Mouse (Mus musculus) retina, adult 2 months (tissue): ENCODE measurements around the gene Pim2.
"Not testable (repeated sequence)": the region's sequence is repeated elsewhere in the genome, so short reads cannot be mapped to it uniquely, and the experiment has no call there.

Source experiments
- DNase-seq: peaks from one replicate; pipeline ENCODE4 v3.0.0-alpha.2; 2012; ENCODE audit warnings: low read depth, low spot score

Pim2 gene

DNA sequence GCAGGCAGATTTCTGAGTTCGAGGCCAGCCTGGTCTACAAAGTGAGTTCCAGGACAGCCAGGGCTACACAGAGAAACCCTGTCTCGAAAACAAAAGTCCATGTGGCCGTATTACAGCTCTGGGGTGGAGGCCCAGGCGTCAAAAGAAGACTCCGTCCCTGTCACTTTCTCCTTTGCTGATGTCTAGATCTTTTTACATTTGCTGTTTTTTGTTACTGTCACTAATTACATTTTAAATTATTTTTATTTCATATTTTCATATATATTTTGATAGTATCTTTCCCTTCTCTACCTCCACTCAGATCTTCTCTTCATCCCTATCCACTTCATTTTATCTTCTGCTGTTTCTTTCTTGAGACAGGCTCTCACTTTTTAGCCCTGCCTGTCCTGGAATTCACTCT, 29.7 kb downstream of the Pim2 start, which contains the start of gene Gm10491:
Gm10491 (minus strand) TSS at position 101 of the 400 bp plus-strand sequence.
- no peak for DNase-seq

DNA sequence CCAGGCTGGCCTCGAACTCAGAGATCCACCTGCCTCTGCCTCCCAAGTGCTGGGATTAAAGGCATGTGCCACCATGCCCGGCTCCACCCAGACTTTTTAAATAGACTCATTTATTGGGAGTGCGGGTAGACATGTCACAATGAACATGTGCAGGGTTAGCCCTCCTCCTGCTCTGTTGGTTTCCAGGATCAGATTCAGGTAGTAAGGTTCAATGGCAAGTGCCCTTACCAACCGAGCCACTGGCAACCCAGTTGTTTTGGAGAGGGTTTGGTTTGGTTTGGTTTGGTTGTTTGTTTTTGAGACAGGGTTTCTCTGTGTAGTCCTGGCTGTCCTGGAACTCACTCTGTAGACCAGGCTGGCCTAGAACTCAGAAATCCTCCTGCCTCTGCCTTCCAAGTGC, 31.2 kb downstream of the Pim2 start, which contains the start of gene Gm10490:
Gm10490 (plus strand) TSS at position 301 of the 400 bp plus-strand sequence.
- DNase-seq = not testable (repeated sequence)

DNA sequence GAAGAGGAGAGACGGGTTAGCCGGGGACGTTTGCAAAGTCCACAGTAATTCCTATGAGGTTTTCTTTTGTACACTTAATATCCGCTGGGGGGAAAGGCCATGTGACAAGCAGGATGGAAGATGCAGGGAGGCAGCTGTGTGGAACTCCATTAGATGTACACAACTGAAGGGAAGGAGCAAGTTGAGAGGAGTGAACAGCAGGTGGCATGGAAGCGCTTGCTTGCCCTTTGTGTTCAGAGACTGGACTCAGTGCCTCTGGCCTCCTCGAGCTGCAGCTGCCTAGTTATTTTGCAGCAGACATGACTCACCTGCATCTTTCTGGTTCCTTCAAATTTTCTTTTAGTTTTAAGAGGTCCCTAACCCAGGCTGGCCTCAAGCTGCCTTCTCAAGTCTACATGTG, 32.4 kb downstream of the Pim2 start:
- DNase-seq = no peak

DNA sequence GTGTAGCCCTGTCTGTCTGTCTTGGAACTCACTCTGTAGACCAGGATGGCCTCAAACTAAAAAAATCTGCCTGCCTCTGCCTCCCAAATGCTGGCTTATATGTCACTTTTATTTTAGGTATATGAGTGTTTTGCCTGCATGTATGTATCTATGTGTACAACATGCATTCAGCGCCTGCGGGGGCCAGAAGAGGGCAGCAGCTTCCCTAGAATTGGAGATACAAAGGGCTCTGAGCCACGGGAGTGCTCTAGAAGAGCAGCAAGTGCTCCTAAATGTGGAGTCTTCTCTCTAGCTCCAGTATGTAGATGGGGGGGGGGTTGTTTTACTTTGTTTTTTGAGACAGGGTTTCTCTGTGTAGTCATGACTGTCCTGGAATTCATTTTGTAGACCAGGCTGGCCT, 37.6 kb downstream of the Pim2 start:
- not testable (repeated sequence) for DNase-seq

DNA sequence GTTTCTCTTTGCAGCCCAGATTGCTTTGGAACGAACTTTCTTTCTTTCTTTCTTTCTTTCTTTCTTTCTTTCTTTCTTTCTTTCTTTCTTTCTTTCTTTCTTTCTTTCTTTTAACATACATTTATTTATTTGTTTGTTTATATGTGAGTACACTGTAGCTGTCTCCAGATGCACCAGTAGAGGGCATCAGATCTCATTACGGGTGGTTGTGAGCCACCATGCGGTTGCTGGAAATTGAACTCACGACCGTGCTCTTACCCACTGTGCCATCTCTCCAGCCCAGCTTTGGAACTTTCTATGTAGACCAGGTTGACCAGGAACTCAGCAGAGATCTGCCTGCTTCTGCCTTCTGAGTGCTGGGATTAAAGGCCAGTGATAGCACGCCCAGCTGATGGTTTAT, 39.9 kb downstream of the Pim2 start:
- DNase-seq = not testable (repeated sequence)

DNA sequence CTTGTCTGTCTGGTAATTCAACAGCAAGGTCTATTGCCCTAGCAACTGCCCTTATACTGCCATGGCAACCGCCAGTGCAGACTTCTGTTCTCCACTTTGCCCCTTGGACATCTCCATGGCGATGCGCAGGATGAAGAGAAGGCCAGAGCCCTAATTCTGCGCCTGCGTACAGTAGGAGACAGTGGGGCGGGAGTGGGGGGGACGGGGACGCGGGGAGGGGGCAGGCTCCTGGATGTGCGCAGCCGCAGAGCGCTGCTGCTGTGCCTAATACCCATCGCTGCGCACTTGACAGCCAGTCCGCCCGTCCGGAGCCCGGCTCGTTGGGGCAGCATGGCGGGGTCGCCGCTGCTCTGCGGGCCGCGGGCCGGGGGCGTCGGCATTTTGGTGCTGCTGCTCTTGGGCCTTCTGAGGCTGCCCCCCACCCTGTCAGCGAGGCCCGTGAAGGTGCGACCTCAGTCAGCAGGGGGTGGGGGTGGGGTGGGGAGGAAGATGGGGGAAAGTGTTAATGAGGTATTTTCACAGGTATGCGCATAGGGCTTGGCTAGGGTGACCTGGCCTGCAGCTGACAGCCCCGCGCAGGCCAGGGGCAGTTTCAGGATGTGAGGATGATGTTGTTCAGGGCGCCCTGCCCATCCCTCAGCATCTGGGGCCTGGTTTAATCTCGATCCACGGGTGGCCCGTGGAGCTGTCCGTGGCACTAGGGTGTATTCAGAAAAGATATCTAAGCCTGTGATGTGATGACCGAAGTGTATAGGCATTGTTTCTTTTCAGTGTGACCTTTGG, 41.7 kb downstream of the Pim2 start, which contains the start of gene Pcsk1n:
Pcsk1n (plus strand) TSS at position 222 of the 783 bp plus-strand sequence.
- DNase-seq = peak; percentile 62

DNA sequence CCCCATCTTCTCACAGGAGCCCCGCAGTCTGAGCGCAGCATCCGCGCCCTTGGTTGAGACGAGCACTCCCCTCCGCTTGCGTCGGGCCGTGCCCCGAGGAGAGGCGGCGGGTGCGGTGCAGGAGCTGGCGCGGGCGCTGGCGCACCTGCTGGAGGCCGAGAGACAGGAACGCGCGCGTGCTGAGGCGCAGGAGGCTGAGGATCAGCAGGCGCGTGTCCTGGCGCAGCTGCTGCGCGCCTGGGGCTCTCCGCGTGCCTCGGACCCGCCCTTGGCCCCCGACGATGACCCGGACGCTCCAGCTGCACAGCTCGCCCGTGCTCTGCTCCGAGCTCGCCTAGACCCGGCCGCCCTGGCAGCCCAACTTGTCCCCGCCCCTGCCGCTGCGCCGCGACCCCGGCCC, 44.0 kb downstream of the Pim2 start:
- no peak for DNase-seq

DNA sequence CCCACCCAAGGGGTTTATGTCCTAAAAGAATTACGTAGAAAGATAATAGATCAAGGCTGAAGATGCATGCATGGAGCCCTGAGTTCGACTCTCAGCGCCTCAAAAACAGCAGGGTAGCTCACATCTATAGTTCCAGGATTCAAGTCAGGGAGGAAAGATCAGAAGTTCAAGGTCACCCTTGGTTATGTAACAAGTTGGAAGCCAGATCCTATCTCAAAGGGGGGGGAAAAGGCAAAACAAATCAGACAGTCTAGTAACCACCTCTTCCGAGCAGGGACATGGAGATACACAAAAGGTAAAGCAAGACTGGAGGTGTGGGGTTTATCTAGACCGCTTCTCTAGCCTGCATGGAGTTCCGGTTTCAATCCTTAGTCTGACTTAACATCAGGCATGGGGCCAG, 48.2 kb downstream of the Pim2 start:
- no peak for DNase-seq

DNA sequence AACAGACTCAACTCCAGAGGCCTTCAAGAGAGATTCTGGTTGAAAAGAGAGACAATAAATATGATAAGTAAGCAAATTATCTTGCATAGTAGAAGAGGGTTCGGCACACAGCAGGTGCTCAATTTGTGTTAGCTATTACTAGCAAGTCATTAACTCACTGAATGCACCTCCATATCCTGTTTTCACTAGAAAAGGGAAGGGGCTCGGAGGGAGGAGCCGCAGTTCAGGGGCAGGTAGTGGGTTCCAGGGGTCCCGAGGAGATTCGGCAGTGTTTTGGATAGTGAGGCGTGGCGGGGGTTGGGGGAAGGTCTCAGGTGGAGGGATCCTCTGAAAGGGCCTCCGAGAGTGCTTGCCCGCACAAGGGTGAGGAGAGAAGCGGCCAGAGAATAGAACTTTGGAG, 49.1 kb downstream of the Pim2 start:
- DNase-seq = no peak

DNA sequence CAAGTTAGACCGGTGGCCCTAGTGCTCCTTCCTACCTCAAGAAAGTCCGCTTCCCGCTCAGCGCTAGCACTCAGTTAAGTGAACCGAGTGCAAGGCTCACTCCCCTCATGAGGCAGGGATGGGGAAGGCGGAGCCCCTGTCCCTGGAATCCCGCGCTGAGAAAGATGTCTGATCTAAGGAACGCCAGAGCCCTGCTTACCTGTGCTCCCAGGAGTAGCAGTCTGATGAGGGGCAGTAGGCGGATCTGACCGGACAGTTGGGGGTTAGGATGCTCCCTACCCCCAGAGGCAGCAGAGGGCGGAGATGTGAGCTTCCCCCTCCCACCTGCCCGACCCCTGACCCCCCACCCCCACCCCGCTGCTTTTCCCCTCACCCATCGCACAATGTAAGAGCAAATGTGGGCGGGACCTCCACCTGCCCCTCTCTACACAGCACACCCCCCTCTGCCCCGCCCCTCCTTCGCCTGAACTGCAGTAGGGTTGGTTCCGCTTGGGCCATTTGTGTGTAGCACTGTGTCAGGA, 50.3 kb downstream of the Pim2 start, which contains the start of gene Eras:
Eras (minus strand) TSS at position 338 of the 521 bp plus-strand sequence.
- DNase-seq = no peak
